In genomic region chr2:92247711-92248110, GRCm38 (mm10) we compare ENCODE assay signal across 17 mouse cellular contexts.
"Had no signal": no experiment of that assay in that cellular context is flagged by ENCODE, and none has a peak within 500 bp of the region (broad histone marks: within the 10 kb centered on the region; RNA-seq: fewer than 3 reads in every experiment).

No protein-coding gene starts in this region.

- H3K9ac ChIP-seq: liver, postnatal 0 days; lung, embryonic 15.5 days; midbrain, embryonic 13.5 days; midbrain, embryonic 15.5 days; neural tube, embryonic 12.5 days; stomach, embryonic 15.5 days had no signal

- H3K27me3 ChIP-seq: lung, embryonic 15.5 days; megakaryocyte, embryonic 14.5 days; midbrain, embryonic 13.5 days; midbrain, embryonic 15.5 days; neural tube, embryonic 12.5 days; stomach, embryonic 15.5 days had no signal

- DNase-seq: liver, postnatal 0 days; lung, adult 2 months; lung, postnatal 14 days; lung, postnatal 36 days; thymus, adult 2 months; thymus, postnatal 25 days; thymus, postnatal 4 days had no signal

- H3K9me3 ChIP-seq: lung, embryonic 15.5 days; megakaryocyte, embryonic 14.5 days; midbrain, embryonic 13.5 days; midbrain, embryonic 15.5 days; neural tube, embryonic 12.5 days; stomach, embryonic 15.5 days had no signal

- H3K4me2 ChIP-seq: lung, embryonic 15.5 days; midbrain, embryonic 11.5 days; midbrain, embryonic 13.5 days; midbrain, embryonic 15.5 days; neural tube, embryonic 12.5 days; stomach, embryonic 15.5 days had no signal

- H3K27ac ChIP-seq: lung, embryonic 15.5 days; macrophage; midbrain, embryonic 13.5 days; midbrain, embryonic 15.5 days; neural tube, embryonic 12.5 days; stomach, embryonic 15.5 days; stomach, postnatal 0 days had no signal

- ATAC-seq: liver, postnatal 0 days; lung, postnatal 0 days; midbrain, embryonic 13.5 days; midbrain, embryonic 15.5 days had no signal

- H3K4me1 ChIP-seq: lung, embryonic 15.5 days; midbrain, embryonic 13.5 days; midbrain, embryonic 15.5 days; neural tube, embryonic 12.5 days; stomach, embryonic 15.5 days had no signal

- H3K4me3 ChIP-seq: lung, embryonic 15.5 days; megakaryocyte, embryonic 14.5 days; midbrain, embryonic 13.5 days; midbrain, embryonic 15.5 days; neural tube, embryonic 12.5 days; stomach, embryonic 15.5 days had no signal
